Mouse (Mus musculus) MEL (cell line): ENCODE data around the gene Gimap9. TPM values are rescaled to one million over a fixed set of nuclear protein-coding genes. Genes with fewer than 3 reads are reported as not detected.

Source experiments
- DNase-seq: peaks from one replicate; pipeline ENCODE4 v3.0.0; 2011; ENCODE audit warnings: low read depth, low spot score
- H3K27ac ChIP-seq: 2 replicates; pipeline ENCODE4 v1.5.1; 2012; ENCODE audit warnings: low read depth, mild to moderate bottlenecking, control low read depth, low read length, moderate library complexity; ENCODE audit not compliant: control insufficient read depth
- H3K27me3 ChIP-seq, 2 experiments: fragments of 150-350 bp in 1 of 2; sonication (generic) in 1 of 2; 2 replicates each; pipeline ENCODE4 v1.6.1; 2012; ENCODE audit warnings: low read length in 2 of 2, mild to moderate bottlenecking in 2 of 2, improper control_type of control experiment in 1 of 2, moderate library complexity in 1 of 2; ENCODE audit not compliant: insufficient read depth in 2 of 2, control insufficient read depth in 1 of 2
- H3K36me3 ChIP-seq, 2 experiments: 2 replicates each; pipeline ENCODE4 v1.6.1; 2012 to 2014; ENCODE audit warnings: low read length in 2 of 2, improper control_type of control experiment in 1 of 2, inconsistent platforms in 1 of 2, mild to moderate bottlenecking in 1 of 2; ENCODE audit not compliant: insufficient read depth in 2 of 2, control insufficient read depth in 1 of 2
- H3K4me1 ChIP-seq, 2 experiments: fragments of 150-350 bp in 1 of 2; sonication (generic) in 1 of 2; 2 replicates each; pipeline ENCODE4 v1.6.1; 2012; ENCODE audit warnings: low read length in 2 of 2, improper control_type of control experiment in 1 of 2, mild to moderate bottlenecking in 1 of 2; ENCODE audit not compliant: insufficient read depth in 2 of 2, control insufficient read depth in 1 of 2
- H3K4me3 ChIP-seq, 2 experiments: fragments of 150-350 bp in 1 of 2; sonication (generic) in 1 of 2; 2 replicates each; pipeline ENCODE4 v1.5.1; 2012; ENCODE audit warnings: low read depth in 2 of 2, low read length in 2 of 2, mild to moderate bottlenecking in 2 of 2, moderate library complexity in 2 of 2, control low read depth in 1 of 2, improper control_type of control experiment in 1 of 2; ENCODE audit not compliant: control insufficient read depth in 1 of 2, insufficient read depth in 1 of 2
- H3K79me2 ChIP-seq: 2 replicates; pipeline ENCODE4 v1.6.1; 2012; ENCODE audit warnings: mild to moderate bottlenecking, low read length, moderate library complexity; ENCODE audit not compliant: control insufficient read depth, poor library complexity, insufficient read depth
- H3K9ac ChIP-seq: 2 replicates; pipeline ENCODE4 v1.6.1; 2012; ENCODE audit warnings: low read depth, mild to moderate bottlenecking, control low read depth, low read length, moderate library complexity; ENCODE audit not compliant: control insufficient read depth, poor library complexity, severe bottlenecking
- H3K9me3 ChIP-seq: fragments of 150-350 bp; sonication (generic); replicated peaks from 2 replicates; pipeline ENCODE4 v1.6.1; 2012; ENCODE audit warnings: mild to moderate bottlenecking, low read length, improper control_type of control experiment, moderate library complexity; ENCODE audit not compliant: insufficient read depth
- BHLHE40 ChIP-seq: IDR thresholded peaks from 2 replicates; pipeline ENCODE4 v1.6.1; 2012; ENCODE audit warnings: low read depth, mild to moderate bottlenecking, inconsistent platforms, low read length, improper control_type of control experiment, borderline replicate concordance
- CTCF ChIP-seq, 3 experiments: IDR thresholded peaks in 2 of 3; conservative IDR thresholded peaks in 1 of 3; 2 replicates each; pipeline ENCODE4 v1.5.1; 2011 to 2012; ENCODE audit warnings: low read length in 3 of 3, low read depth in 2 of 3, mild to moderate bottlenecking in 2 of 3, improper control_type of control experiment in 1 of 3, inconsistent platforms in 1 of 3, mixed read lengths in 1 of 3, moderate library complexity in 1 of 3; ENCODE audit not compliant: control insufficient read depth in 1 of 3, insufficient read depth in 1 of 3, poor library complexity in 1 of 3, severe bottlenecking in 1 of 3
- E2F4 ChIP-seq: IDR thresholded peaks from 2 replicates; pipeline ENCODE4 v1.6.1; 2011; ENCODE audit warnings: low read depth, low read length, improper control_type of control experiment, borderline replicate concordance
- EP300 ChIP-seq, 2 experiments: IDR thresholded peaks; 2 replicates each; pipeline ENCODE4 v1.6.1; 2011; ENCODE audit warnings: improper control_type of control experiment in 2 of 2, low read length in 2 of 2, low read depth in 1 of 2, mild to moderate bottlenecking in 1 of 2
- MAX ChIP-seq: IDR thresholded peaks from 2 replicates; pipeline ENCODE4 v1.6.1; 2011; ENCODE audit warnings: low read length, improper control_type of control experiment
- MEF2A ChIP-seq: IDR thresholded peaks from 2 replicates; pipeline ENCODE4 v1.6.1; 2014; ENCODE audit warnings: low read depth, mild to moderate bottlenecking, inconsistent platforms, low read length, improper control_type of control experiment; ENCODE audit not compliant: poor library complexity, insufficient replicate concordance, severe bottlenecking; ENCODE audit errors: extremely low read depth
- MYB ChIP-seq: IDR thresholded peaks from 2 replicates; pipeline ENCODE4 v1.6.1; 2011; ENCODE audit warnings: mild to moderate bottlenecking, low read depth, low read length, improper control_type of control experiment
- POLR2A ChIP-seq, 2 experiments: IDR thresholded peaks; 2 replicates each; pipeline ENCODE4 v1.6.1; 2011 to 2012; ENCODE audit warnings: low read length in 2 of 2, mild to moderate bottlenecking in 2 of 2, control low read depth in 1 of 2, improper control_type of control experiment in 1 of 2, low read depth in 1 of 2, moderate library complexity in 1 of 2; ENCODE audit not compliant: control insufficient read depth in 1 of 2, insufficient read depth in 1 of 2, poor library complexity in 1 of 2
- RAD21 ChIP-seq: IDR thresholded peaks from 2 replicates; pipeline ENCODE4 v1.6.1; 2011; ENCODE audit warnings: mild to moderate bottlenecking, low read depth, low read length, improper control_type of control experiment
- SMC3 ChIP-seq: IDR thresholded peaks from 2 replicates; pipeline ENCODE4 v1.6.1; 2011; ENCODE audit warnings: low read depth, low read length, improper control_type of control experiment
- TBP ChIP-seq: IDR thresholded peaks from 2 replicates; pipeline ENCODE4 v1.8.0; 2011; ENCODE audit warnings: low read depth, low read length, improper control_type of control experiment
- USF1 ChIP-seq: IDR thresholded peaks from 2 replicates; pipeline ENCODE4 v1.6.1; 2014; ENCODE audit warnings: low read depth, mild to moderate bottlenecking, inconsistent platforms, low read length, improper control_type of control experiment, moderate library complexity
- ZC3H11A ChIP-seq: IDR thresholded peaks from 2 replicates; pipeline ENCODE4 v1.6.1; 2012; ENCODE audit warnings: low read depth, mild to moderate bottlenecking, inconsistent platforms, low read length, improper control_type of control experiment
- ZKSCAN1 ChIP-seq: IDR thresholded peaks from 2 replicates; pipeline ENCODE4 v1.6.1; 2012; ENCODE audit warnings: low read depth, mild to moderate bottlenecking, inconsistent platforms, low read length, improper control_type of control experiment, moderate library complexity
- ZMIZ1 ChIP-seq: IDR thresholded peaks from 2 replicates; pipeline ENCODE4 v1.6.1; 2012; ENCODE audit warnings: low read depth, mild to moderate bottlenecking, inconsistent platforms, low read length, improper control_type of control experiment, moderate library complexity
- ZNF384 ChIP-seq: IDR thresholded peaks from 2 replicates; pipeline ENCODE4 v1.6.1; 2012; ENCODE audit warnings: low read depth, mild to moderate bottlenecking, inconsistent platforms, low read length, improper control_type of control experiment
- polyA plus RNA-seq, 2 experiments: library from polyadenylated mRNA; stranded (reverse) in 1 of 2; unstranded in 1 of 2; fragments of >175 nt in 1 of 2; fragments of >200 nt in 1 of 2; gene quantifications; 2 replicates each; pipeline versions ENCODE4 v1.2.1 to v1.2.4; 2012; ENCODE audit warnings: low replicate concordance in 2 of 2, low read depth in 1 of 2; ENCODE audit not compliant: insufficient read length in 2 of 2, insufficient read depth in 1 of 2, missing spikeins in 1 of 2
- total RNA-seq: library from RNA; depleted of rRNA; stranded (reverse); fragments of 300-350 nt; gene quantifications from 2 replicates; pipeline ENCODE4 v1.2.3, GENCODE M21; 2012

Gimap9 gene
- total and polyA plus RNA-seq, 3 experiments, result 4.8 to 6.2 TPM; not detected in 1

GRCm38 (mm10) chr6:48645660-48646308 lies 30.1 kb upstream of the Gimap9 start:
- H3K4me3 ChIP-seq, result no peak overlapping the region
- no peak overlapping the region for H3K9ac ChIP-seq
- H3K27ac ChIP-seq, result no peak overlapping the region
- no peaks in the 10 kb centered on the region for H3K27me3 ChIP-seq
- H3K4me1 ChIP-seq, result no peaks in the 10 kb centered on the region
- no peaks in the 10 kb centered on the region for H3K9me3 ChIP-seq
- peak; percentile 56 for DNase-seq
- H3K36me3 ChIP-seq, result no peaks in the 10 kb centered on the region
- TF ChIP-seq SMC3 (peak; percentile 64), RAD21 (peak; percentile 65), ZKSCAN1 (no peak), ZMIZ1 (no peak), ZC3H11A (peak; percentile 26; the same call in 1 of the 2 replicates), EP300 (IDR thresholded peaks at IDR 0.05; ENCODE audit: low read depth in 1 of 2, low read length in 2 of 2) (no peak), CTCF (IDR thresholded peaks at IDR 0.05 in 2 of 3, conservative IDR thresholded peaks at IDR 0.05 in 1 of 3; ENCODE audit: control insufficient read depth in 1 of 3, insufficient read depth in 1 of 3, low read depth in 2 of 3, low read length in 3 of 3, poor library complexity in 1 of 3, severe bottlenecking in 1 of 3) (peak; percentile 50 to 79 (median 72))
- no peaks in the 10 kb centered on the region for H3K79me2 ChIP-seq

GRCm38 (mm10) chr6:48646309-48646690 lies 29.6 kb upstream of the Gimap9 start:
- no peaks in the 10 kb centered on the region for H3K9me3 ChIP-seq
- H3K79me2 ChIP-seq, result no peaks in the 10 kb centered on the region
- no peaks in the 10 kb centered on the region for H3K27me3 ChIP-seq
- H3K36me3 ChIP-seq, result no peaks in the 10 kb centered on the region
- no peak overlapping the region for H3K9ac ChIP-seq
- no peak overlapping the region for H3K27ac ChIP-seq
- peak; percentile 3 for DNase-seq
- no peak overlapping the region for H3K4me3 ChIP-seq
- TF ChIP-seq TBP (no peak), ZC3H11A (no peak), ZKSCAN1 (no peak), MEF2A (no peak), BHLHE40 (no peak), ZNF384 (no peak), E2F4 (no peak), USF1 (no peak), MYB (no peak), MAX (no peak), POLR2A (IDR thresholded peaks at IDR 0.05; ENCODE audit: control insufficient read depth in 1 of 2, insufficient read depth in 1 of 2, low read depth in 1 of 2, low read length in 2 of 2, poor library complexity in 1 of 2) (no peak)
- H3K4me1 ChIP-seq, result no peaks in the 10 kb centered on the region
